In genomic region chr10:68039641-68040205, GRCm38 (mm10) we compare ENCODE assay signal across 10 mouse cellular contexts.
DNase-seq lines count a peak whose midpoint lies in the region; ATAC-seq and TF ChIP-seq lines count a peak whose summit lies in the region.
"Had no signal": no experiment of that assay in that cellular context is flagged by ENCODE, and none has a peak within 500 bp of the region (broad histone marks: within the 10 kb centered on the region; RNA-seq: fewer than 3 reads in every experiment).

No protein-coding gene starts in this region.

- in situ Hi-C loops in CH12.LX (cut with MboI; ENCODE audit: low pct_ligation_motif_present, low pct_unique_long_range_greater_than_20kb, low sequenced_read_pairs), result no loop called here

- H3K79me2 ChIP-seq in CH12.LX (replicated peaks; ENCODE audit: control insufficient read depth, extremely low read depth, insufficient read depth, poor library complexity, severe bottlenecking), result no peaks in the 10 kb centered on the region

- ATAC-seq in frontal cortex, adult (ENCODE audit: low TSS enrichment), result peak; percentile 81
- ATAC-seq in forebrain, embryonic 16.5 days, result peak; percentile 69
- ATAC-seq in midbrain, embryonic 11.5 days (ENCODE audit: low FRiP score), result 0 out of 2 replicates have a peak, but pooled peaks have one; percentile 36

- TF ChIP-seq POLR2A in CH12.LX (IDR thresholded peaks at IDR 0.05; ENCODE audit: low read depth, low read length), result no peak

- peak overlapping the region; percentile 13 to 35 (median 33) for H3K4me3 ChIP-seq in CH12.LX (replicated peaks in 1 of 3; ENCODE audit: low read depth in 2 of 3, low read length in 2 of 3, poor library complexity in 1 of 3)
- H3K4me3 ChIP-seq in forebrain, embryonic 16.5 days (replicated peaks; ENCODE audit: low read length), result no peak overlapping the region
- no peak overlapping the region for H3K4me3 ChIP-seq in midbrain, embryonic 11.5 days (ENCODE audit: low read depth, low read length)
- H3K4me3 ChIP-seq: heart, embryonic 15.5 days; stomach, embryonic 15.5 days had no signal

- dilution Hi-C loops in CH12.LX (cut with MboI; ENCODE audit: extremely low pct_ligation_motif_present, extremely low pct_unique_long_range_greater_than_20kb, low sequenced_read_pairs), result no loop called here

- H3K4me1 ChIP-seq in CH12.LX (ENCODE audit: control insufficient read depth in 1 of 2, insufficient read depth in 2 of 2), result peaks cover 9 to 29% of the 10 kb centered on the region in 2 experiments; a peak in 3 of 4 replicates
- H3K4me1 ChIP-seq in forebrain, embryonic 16.5 days (replicated peaks; ENCODE audit: control insufficient read depth, insufficient read depth, low read length), result peaks cover 11% of the 10 kb centered on the region
- peaks cover 9% of the 10 kb centered on the region for H3K4me1 ChIP-seq in midbrain, embryonic 11.5 days (ENCODE audit: control insufficient read depth, insufficient read depth, low read length)
- H3K4me1 ChIP-seq: heart, embryonic 15.5 days; stomach, embryonic 15.5 days had no signal

- H3K9ac ChIP-seq in CH12.LX (ENCODE audit: insufficient read depth, low read depth), result peak overlapping the region; percentile 61
- H3K9ac ChIP-seq in forebrain, embryonic 16.5 days (replicated peaks; ENCODE audit: low read depth, low read length), result no peak overlapping the region; the same call in 1 of the 2 replicates
- H3K9ac ChIP-seq in midbrain, embryonic 11.5 days (ENCODE audit: low read length), result no peak overlapping the region
- H3K9ac ChIP-seq: heart, embryonic 15.5 days; stomach, embryonic 15.5 days had no signal

- no peaks in the 10 kb centered on the region for H3K9me3 ChIP-seq in CH12.LX (replicated peaks; ENCODE audit: low read length)
- H3K9me3 ChIP-seq in forebrain, embryonic 16.5 days (ENCODE audit: control insufficient read depth, low read length), result no peaks in the 10 kb centered on the region
- no peaks in the 10 kb centered on the region for H3K9me3 ChIP-seq in midbrain, embryonic 11.5 days (ENCODE audit: control insufficient read depth, low read length)
- H3K9me3 ChIP-seq: heart, embryonic 15.5 days; stomach, embryonic 15.5 days had no signal

- H3K27me3 ChIP-seq in CH12.LX (replicated peaks), result no peaks in the 10 kb centered on the region
- no peaks in the 10 kb centered on the region for H3K27me3 ChIP-seq in forebrain, embryonic 16.5 days (replicated peaks; ENCODE audit: control insufficient read depth, insufficient read depth, low read length)
- H3K27me3 ChIP-seq in midbrain, embryonic 11.5 days (ENCODE audit: control insufficient read depth, insufficient read depth, low read length), result no peaks in the 10 kb centered on the region
- H3K27me3 ChIP-seq: heart, embryonic 15.5 days; stomach, embryonic 15.5 days had no signal

- no peak for DNase-seq in frontal cortex, postnatal 14 days (ENCODE audit: low spot score in 2 of 2)
- peak; percentile 78 for DNase-seq in CH12.LX (ENCODE audit: extremely low read depth)
- no peak for DNase-seq in midbrain, embryonic 11.5 days (ENCODE audit: low spot score, missing footprints)
- no peak for DNase-seq in adipocyte (ENCODE audit: low spot score)
- DNase-seq in cerebellum, postnatal 25 days, result no peak
- no peak for DNase-seq in right cerebral cortex, postnatal 36 days (ENCODE audit: low spot score in 2 of 2)

- no peaks in the 10 kb centered on the region for H3K36me3 ChIP-seq in CH12.LX (replicated peaks in 1 of 2; ENCODE audit: control insufficient read depth in 1 of 2, insufficient read depth in 1 of 2, low read length in 1 of 2)
- no peaks in the 10 kb centered on the region for H3K36me3 ChIP-seq in forebrain, embryonic 16.5 days (ENCODE audit: control insufficient read depth, insufficient read depth)
- H3K36me3 ChIP-seq in midbrain, embryonic 11.5 days (ENCODE audit: control insufficient read depth, insufficient read depth, low read length), result no peaks in the 10 kb centered on the region; the same call in 1 of the 2 replicates
- H3K36me3 ChIP-seq: stomach, embryonic 15.5 days had no signal

- no peak overlapping the region for H3K27ac ChIP-seq in CH12.LX (ENCODE audit: insufficient read depth, low read depth)
- H3K27ac ChIP-seq in forebrain, embryonic 16.5 days (ENCODE audit: low read length), result peak overlapping the region; percentile 74
- no peak overlapping the region; the same call in 1 of the 2 replicates for H3K27ac ChIP-seq in midbrain, embryonic 11.5 days (ENCODE audit: low read depth, low read length)
- H3K27ac ChIP-seq: heart, embryonic 15.5 days; stomach, embryonic 15.5 days had no signal

- no peak for TF ChIP-seq RAD21 in CH12.LX (IDR thresholded peaks at IDR 0.05; ENCODE audit: low read depth, low read length)

- WGBS in forebrain, embryonic 16.5 days, result 46% methylated on average over 14 of the region's 14 CpGs
- WGBS in midbrain, embryonic 11.5 days, result 68% methylated on average over 14 of the region's 14 CpGs

- TF ChIP-seq EP300 in CH12.LX (IDR thresholded peaks at IDR 0.05; ENCODE audit: low read length), result peak; percentile 80

- no peak for TF ChIP-seq CTCF in CH12.LX (conservative IDR thresholded peaks at IDR 0.05 in 1 of 2, IDR thresholded peaks at IDR 0.05 in 1 of 2; ENCODE audit: low read depth in 2 of 2, low read length in 2 of 2)

- H3K4me2 ChIP-seq in CH12.LX (ENCODE audit: insufficient read depth, low read depth, poor library complexity, severe bottlenecking), result peak overlapping the region; percentile 69
- peak overlapping the region; percentile 41 for H3K4me2 ChIP-seq in forebrain, embryonic 16.5 days (ENCODE audit: low read length)
- no peak overlapping the region for H3K4me2 ChIP-seq in midbrain, embryonic 11.5 days
- H3K4me2 ChIP-seq: heart, embryonic 15.5 days; stomach, embryonic 15.5 days had no signal

TF ChIP-seq in CH12.LX, 34 proteins besides CTCF, POLR2A, EP300 and RAD21:
- TF ChIP-seq NELFE (IDR thresholded peaks at IDR 0.05; ENCODE audit: low read depth, low read length), result no peak
- no peak for TF ChIP-seq USF2 (conservative IDR thresholded peaks at IDR 0.05; ENCODE audit: low read depth, low read length)
- peak; percentile 86 for TF ChIP-seq JUND (conservative IDR thresholded peaks at IDR 0.05; ENCODE audit: low read depth, low read length)
- 0 out of 2 replicates have a peak, but pooled peaks have one; percentile 45 for TF ChIP-seq MYC (IDR thresholded peaks at IDR 0.05; ENCODE audit: low read depth, low read length)
- peak; percentile 38; the same call in 1 of the 2 replicates for TF ChIP-seq TBP (conservative IDR thresholded peaks at IDR 0.05; ENCODE audit: low read depth, low read length)
- peak; percentile 64; the same call in 1 of the 2 replicates for TF ChIP-seq MAFK (IDR thresholded peaks at IDR 0.05; ENCODE audit: insufficient replicate concordance, low read length)
- peak; percentile 22; the same call in 1 of the 2 replicates for TF ChIP-seq MAX (IDR thresholded peaks at IDR 0.05; ENCODE audit: low read length)
- TF ChIP-seq JUN (IDR thresholded peaks at IDR 0.05; ENCODE audit: insufficient read depth, low read depth, low read length), result peak; percentile 68
- TF ChIP-seq GABPA (IDR thresholded peaks at IDR 0.05; ENCODE audit: insufficient replicate concordance, low read depth, low read length), result no peak; the same call in 1 of the 2 replicates
- peak; percentile 35 for TF ChIP-seq HCFC1 (IDR thresholded peaks at IDR 0.05; ENCODE audit: low read depth, low read length)
- TF ChIP-seq PAX5 (IDR thresholded peaks at IDR 0.05; ENCODE audit: low read length), result no peak
- TF ChIP-seq SIN3A (IDR thresholded peaks at IDR 0.05; ENCODE audit: low read length), result peak; percentile 74; the same call in 1 of the 2 replicates
- no peak for TF ChIP-seq USF1 (IDR thresholded peaks at IDR 0.05; ENCODE audit: low read depth, low read length)
- TF ChIP-seq E2F4 (IDR thresholded peaks at IDR 0.05; ENCODE audit: insufficient replicate concordance, low read depth, low read length), result peak; percentile 60; the same call in 1 of the 2 replicates
- TF ChIP-seq CHD1 (IDR thresholded peaks at IDR 0.05; ENCODE audit: low read depth, low read length), result no peak
- TF ChIP-seq ZMIZ1 (IDR thresholded peaks at IDR 0.05; ENCODE audit: low read depth, low read length), result no peak
- no peak for TF ChIP-seq NRF1 (IDR thresholded peaks at IDR 0.05; ENCODE audit: low read depth, low read length)
- TF ChIP-seq ZC3H11A (IDR thresholded peaks at IDR 0.05; ENCODE audit: low read depth, low read length), result no peak
- TF ChIP-seq BHLHE40 (IDR thresholded peaks at IDR 0.05; ENCODE audit: low read depth, low read length), result no peak; the same call in 1 of the 2 replicates
- peak; percentile 69; the same call in 1 of the 2 replicates for TF ChIP-seq CHD2 (IDR thresholded peaks at IDR 0.05; ENCODE audit: low read length)
- peak; percentile 51; the same call in 1 of the 2 replicates for TF ChIP-seq MAZ (IDR thresholded peaks at IDR 0.05; ENCODE audit: low read depth, low read length)
- TF ChIP-seq MEF2A (IDR thresholded peaks at IDR 0.05; ENCODE audit: borderline replicate concordance, low read depth, low read length), result peak; percentile 42
- no peak for TF ChIP-seq POLR2AphosphoS2 (IDR thresholded peaks at IDR 0.05; ENCODE audit: low read depth, low read length)
- no peak for TF ChIP-seq ZKSCAN1 (IDR thresholded peaks at IDR 0.05; ENCODE audit: borderline replicate concordance, low read depth, low read length)
- TF ChIP-seq KAT2A (IDR thresholded peaks at IDR 0.05; ENCODE audit: insufficient replicate concordance, low read length), result no peak
- TF ChIP-seq ZNF384 (IDR thresholded peaks at IDR 0.05; ENCODE audit: low read depth, low read length), result no peak
- no peak for TF ChIP-seq SMC3 (IDR thresholded peaks at IDR 0.05; ENCODE audit: low read depth, low read length)
- peak; percentile 70 for TF ChIP-seq ETS1 (conservative IDR thresholded peaks at IDR 0.05; ENCODE audit: low read depth, low read length)
- TF ChIP-seq RCOR1 (conservative IDR thresholded peaks at IDR 0.05; ENCODE audit: low read depth, low read length), result peak; percentile 81
- TF ChIP-seq IRF4 (IDR thresholded peaks at IDR 0.05; ENCODE audit: low read depth, low read length), result peak; percentile 88
- no peak for TF ChIP-seq UBTF (IDR thresholded peaks at IDR 0.05; ENCODE audit: low read depth, low read length)
- TF ChIP-seq MXI1 (IDR thresholded peaks at IDR 0.05; ENCODE audit: low read depth, low read length), result 0 out of 2 replicates have a peak, but pooled peaks have one; percentile 45
- no peak; the same call in 1 of the 2 replicates for TF ChIP-seq TCF12 (IDR thresholded peaks at IDR 0.05; ENCODE audit: low read depth, low read length)
- 0 out of 2 replicates have a peak, but pooled peaks have one; percentile 3 for TF ChIP-seq ELF1 (IDR thresholded peaks at IDR 0.05; ENCODE audit: low read depth, low read length)
TF ChIP-seq in CH12.LX: peak in this region for 17.

Comparison
In these comparisons a context has a peak if more than half of its experiments do, and no peak if none do; other contexts are left out.
1. H3K4me3 ChIP-seq: peak in CH12.LX (3 of 3); none in forebrain, embryonic 16.5 days (single experiment) and midbrain, embryonic 11.5 days (single experiment).
2. Peak in every context shown above with its lines, with median percentiles within 50 percentile points of each other: ATAC-seq.